ENCODE assay signal across 11 mouse cellular contexts in the genomic region with DNA sequence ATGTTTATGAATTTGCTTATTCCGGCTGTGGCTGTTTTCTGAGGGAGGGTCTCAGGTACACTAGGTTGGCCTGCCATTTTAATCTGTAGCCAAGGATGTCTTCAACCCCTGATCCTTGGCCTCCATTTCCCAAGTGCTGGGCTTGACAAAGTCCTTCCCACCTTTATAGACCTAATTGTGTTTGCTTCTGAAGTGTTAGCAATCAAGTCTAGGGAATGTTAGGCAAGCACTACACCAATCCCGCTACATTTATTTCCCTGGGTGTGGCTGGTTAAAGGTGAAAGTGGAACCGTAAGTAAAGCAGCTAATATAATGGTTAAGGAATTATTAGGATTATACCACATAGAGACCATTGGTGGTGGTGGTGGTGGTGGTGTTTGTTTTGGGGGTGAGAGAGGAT. TPM values are rescaled to one million over a fixed set of nuclear protein-coding genes. Genes with fewer than 3 reads are reported as not detected.
DNase-seq lines count a peak whose midpoint lies in the region; ATAC-seq and TF ChIP-seq lines count a peak whose summit lies in the region.
"Had no signal": no experiment of that assay in that cellular context is flagged by ENCODE, and none has a peak within 500 bp of the region (broad histone marks: within the 10 kb centered on the region; RNA-seq: fewer than 3 reads in every experiment).

No protein-coding gene starts in this region.

- H3K27me3 ChIP-seq in hindbrain, embryonic 10.5 days (ENCODE audit: insufficient read depth, poor library complexity, severe bottlenecking): no peaks in the 10 kb centered on the region
- no peaks in the 10 kb centered on the region for H3K27me3 ChIP-seq in hindbrain, embryonic 11.5 days (ENCODE audit: control insufficient read depth, insufficient read depth, low read length)
- H3K27me3 ChIP-seq in heart, postnatal 0 days (ENCODE audit: control insufficient read depth, insufficient read depth, low read length): no peaks in the 10 kb centered on the region
- H3K27me3 ChIP-seq in midbrain, embryonic 11.5 days (ENCODE audit: control insufficient read depth, insufficient read depth, low read length): no peaks in the 10 kb centered on the region
- H3K27me3 ChIP-seq: midbrain, embryonic 12.5 days had no signal

- H3K36me3 ChIP-seq in hindbrain, embryonic 10.5 days: peaks cover 34% of the 10 kb centered on the region
- no peaks in the 10 kb centered on the region for H3K36me3 ChIP-seq in hindbrain, embryonic 11.5 days (ENCODE audit: control insufficient read depth, insufficient read depth, low read length)
- no peaks in the 10 kb centered on the region; the same call in 1 of the 2 replicates for H3K36me3 ChIP-seq in heart, postnatal 0 days (replicated peaks; ENCODE audit: control insufficient read depth, insufficient read depth, low read length)
- H3K36me3 ChIP-seq in midbrain, embryonic 11.5 days (ENCODE audit: control insufficient read depth, insufficient read depth, low read length): 0 out of 2 replicates have a peak, but pooled peaks cover 2% of the 10 kb centered on the region
- H3K36me3 ChIP-seq: midbrain, embryonic 12.5 days had no signal

- H3K4me2 ChIP-seq in hindbrain, embryonic 11.5 days (replicated peaks; ENCODE audit: low read depth, low read length): no peak overlapping the region
- peak overlapping the region; percentile 56 for H3K4me2 ChIP-seq in heart, postnatal 0 days (ENCODE audit: low read depth, low read length)
- 0 out of 2 replicates have a peak overlapping the region, but pooled peaks have one; percentile 15 for H3K4me2 ChIP-seq in midbrain, embryonic 11.5 days

- no peak overlapping the region for H3K9ac ChIP-seq in hindbrain, embryonic 11.5 days (ENCODE audit: low read depth, low read length)
- H3K9ac ChIP-seq in heart, postnatal 0 days (replicated peaks; ENCODE audit: low read depth, low read length): peak overlapping the region; percentile 53
- no peak overlapping the region for H3K9ac ChIP-seq in midbrain, embryonic 11.5 days (ENCODE audit: low read length)
- H3K9ac ChIP-seq: midbrain, embryonic 12.5 days had no signal

- no peak for TF ChIP-seq CTCF in bone marrow macrophage, adult 2 months (IDR thresholded peaks at IDR 0.05; ENCODE audit: low read depth, low read length)
- no peak for TF ChIP-seq CTCF in heart, postnatal 0 days (IDR thresholded peaks at IDR 0.05; ENCODE audit: low read depth)

- 0 out of 2 replicates have a peak, but pooled peaks cover 2% of the 10 kb centered on the region for H3K4me1 ChIP-seq in hindbrain, embryonic 10.5 days (replicated peaks)
- H3K4me1 ChIP-seq in hindbrain, embryonic 11.5 days (replicated peaks; ENCODE audit: control insufficient read depth, insufficient read depth, low read length): no peaks in the 10 kb centered on the region
- peaks cover 8% of the 10 kb centered on the region for H3K4me1 ChIP-seq in bone marrow macrophage, adult 2 months (ENCODE audit: control insufficient read depth, insufficient read depth, low read length)
- no peaks in the 10 kb centered on the region for H3K4me1 ChIP-seq in heart, postnatal 0 days (ENCODE audit: control insufficient read depth, insufficient read depth)
- no peaks in the 10 kb centered on the region for H3K4me1 ChIP-seq in midbrain, embryonic 11.5 days (ENCODE audit: control insufficient read depth, insufficient read depth, low read length)
- H3K4me1 ChIP-seq: midbrain, embryonic 12.5 days had no signal

- DNase-seq in hindbrain, embryonic 10.5 days (ENCODE audit: low spot score): no peak
- no peak for DNase-seq in hindbrain, embryonic 11.5 days (ENCODE audit: low spot score)
- no peak for DNase-seq in heart, postnatal 0 days (ENCODE audit: low spot score)
- DNase-seq in midbrain, embryonic 11.5 days (ENCODE audit: low spot score, missing footprints): no peak
- no peak for DNase-seq in ovary, postnatal 10 days (ENCODE audit: low spot score)
- DNase-seq: kidney, adult 18-20 months; right cerebral cortex, postnatal 14 days had no signal

- no peak for ATAC-seq in hindbrain, embryonic 11.5 days (ENCODE audit: low FRiP score)
- no peak for ATAC-seq in heart, postnatal 0 days (ENCODE audit: insufficient read depth, low read depth)
- ATAC-seq in midbrain, embryonic 11.5 days (ENCODE audit: low FRiP score): no peak
- no peak for ATAC-seq in megakaryocyte progenitor cell, adult 5-6 weeks (replicated peaks; ENCODE audit: poor library complexity)
- ATAC-seq in activated CD4-positive, CD25-positive, alpha-beta regulatory T cell, adult 4 months: no peak

- WGBS in hindbrain, embryonic 10.5 days: 86% methylated on average over 3 of the region's 3 CpGs
- WGBS in hindbrain, embryonic 11.5 days: 90% methylated on average over 3 of the region's 3 CpGs
- WGBS in heart, postnatal 0 days: 51% methylated on average over 3 of the region's 3 CpGs
- 88% methylated on average over 3 of the region's 3 CpGs for WGBS in midbrain, embryonic 11.5 days

- H3K4me3 ChIP-seq in hindbrain, embryonic 10.5 days: 0 out of 2 replicates have a peak overlapping the region, but pooled peaks have one; percentile 61
- H3K4me3 ChIP-seq in hindbrain, embryonic 11.5 days (ENCODE audit: low read depth, low read length): no peak overlapping the region
- H3K4me3 ChIP-seq in bone marrow macrophage, adult 2 months (ENCODE audit: insufficient read depth, low read length): peak overlapping the region; percentile 47
- peak overlapping the region; percentile 69 for H3K4me3 ChIP-seq in heart, postnatal 0 days (ENCODE audit: low read depth, low read length)
- H3K4me3 ChIP-seq in midbrain, embryonic 11.5 days (ENCODE audit: low read depth, low read length): no peak overlapping the region

- TF ChIP-seq EP300 in heart, postnatal 0 days (IDR thresholded peaks at IDR 0.05; ENCODE audit: low read depth): no peak

- no peak overlapping the region for H3K27ac ChIP-seq in hindbrain, embryonic 10.5 days
- no peak overlapping the region for H3K27ac ChIP-seq in hindbrain, embryonic 11.5 days (ENCODE audit: low read depth, low read length)
- no peak overlapping the region for H3K27ac ChIP-seq in bone marrow macrophage, adult 2 months (ENCODE audit: insufficient read depth, low read depth, low read length)
- H3K27ac ChIP-seq in heart, postnatal 0 days (ENCODE audit: low read depth): no peak overlapping the region
- H3K27ac ChIP-seq in midbrain, embryonic 11.5 days (ENCODE audit: low read depth, low read length): no peak overlapping the region
- H3K27ac ChIP-seq: midbrain, embryonic 12.5 days had no signal

- no peak for TF ChIP-seq POLR2A in bone marrow macrophage, adult 2 months (IDR thresholded peaks at IDR 0.05; ENCODE audit: borderline replicate concordance, low read depth, low read length)

- no peaks in the 10 kb centered on the region for H3K9me3 ChIP-seq in hindbrain, embryonic 10.5 days
- H3K9me3 ChIP-seq in hindbrain, embryonic 11.5 days (ENCODE audit: control insufficient read depth, low read length): no peaks in the 10 kb centered on the region
- H3K9me3 ChIP-seq in heart, postnatal 0 days (replicated peaks; ENCODE audit: control insufficient read depth, low read length): no peaks in the 10 kb centered on the region
- no peaks in the 10 kb centered on the region for H3K9me3 ChIP-seq in midbrain, embryonic 11.5 days (ENCODE audit: control insufficient read depth, low read length)
- H3K9me3 ChIP-seq: midbrain, embryonic 12.5 days had no signal

RNA-seq across cellular contexts. Expression of a gene that starts 1.6 kb away (rescaled TPM):
- polyA plus RNA-seq in hindbrain, embryonic 10.5 days (2016; fragmentation: Nextera tagmentation; extraction: Ambion mirVana): 296 and 330 TPM in 2 replicates
- 291 and 309 TPM in 2 replicates for polyA plus RNA-seq in hindbrain, embryonic 11.5 days (2014; fragmentation: Nextera tagmentation; extraction: Ambion mirVana)
- polyA plus RNA-seq in bone marrow macrophage, adult 2 months (2012; ENCODE audit: insufficient read depth, insufficient read length, missing spikeins): 291 and 396 TPM in 2 replicates
- total RNA-seq in heart, postnatal 0 days (2014; rRNA removed; ENCODE audit: low replicate concordance): 1,061 and 1,234 TPM in 2 replicates
- 1,884 and 1,954 TPM in 2 replicates for polyA plus RNA-seq in heart, postnatal 0 days (2015; fragmentation: Nextera tagmentation; extraction: Ambion mirVana)
- polyA plus RNA-seq in midbrain, embryonic 11.5 days (2014; fragmentation: Nextera tagmentation; extraction: Ambion mirVana): 319 TPM in 2 replicates
- 356 and 368 TPM in 2 replicates for total RNA-seq in megakaryocyte progenitor cell, adult 5-6 weeks (2015)
- total RNA-seq in megakaryocyte progenitor cell, adult 5-6 weeks (2017): 459 and 491 TPM in 2 replicates
- polyA plus RNA-seq in activated CD4-positive, CD25-positive, alpha-beta regulatory T cell, adult 4 months (2017; shearing (Covaris generic)): 100 to 1,000 TPM; 203 to 422 TPM

RNA-seq across cellular contexts. Expression of a gene that starts 5.4 kb away (rescaled TPM):
- 30.0 and 43.4 TPM in 2 replicates for polyA plus RNA-seq in hindbrain, embryonic 10.5 days (2016; fragmentation: Nextera tagmentation; extraction: Ambion mirVana)
- polyA plus RNA-seq in hindbrain, embryonic 11.5 days (2014; fragmentation: Nextera tagmentation; extraction: Ambion mirVana): 47.1 and 55.7 TPM in 2 replicates
- polyA plus RNA-seq in bone marrow macrophage, adult 2 months (2012; ENCODE audit: insufficient read depth, insufficient read length, missing spikeins): 43.8 and 44.7 TPM in 2 replicates
- 32.5 and 39.5 TPM in 2 replicates for total RNA-seq in heart, postnatal 0 days (2014; rRNA removed; ENCODE audit: low replicate concordance)
- polyA plus RNA-seq in heart, postnatal 0 days (2015; fragmentation: Nextera tagmentation; extraction: Ambion mirVana): 24.2 and 28.0 TPM in 2 replicates
- polyA plus RNA-seq in midbrain, embryonic 11.5 days (2014; fragmentation: Nextera tagmentation; extraction: Ambion mirVana): 44.9 and 45.9 TPM in 2 replicates
- total RNA-seq in megakaryocyte progenitor cell, adult 5-6 weeks (2015): 71.6 and 77.2 TPM in 2 replicates
- 91.2 and 112 TPM in 2 replicates for total RNA-seq in megakaryocyte progenitor cell, adult 5-6 weeks (2017)
- 10 to 100 TPM; 32.7 to 33.5 TPM for polyA plus RNA-seq in activated CD4-positive, CD25-positive, alpha-beta regulatory T cell, adult 4 months (2017; shearing (Covaris generic))

RNA-seq across cellular contexts. Expression of a gene that starts 10.0 kb away (rescaled TPM):
- 21.6 and 22.5 TPM in 2 replicates for polyA plus RNA-seq in hindbrain, embryonic 10.5 days (2016; fragmentation: Nextera tagmentation; extraction: Ambion mirVana)
- polyA plus RNA-seq in hindbrain, embryonic 11.5 days (2014; fragmentation: Nextera tagmentation; extraction: Ambion mirVana): 25.3 and 28.0 TPM in 2 replicates
- 15.6 and 20.3 TPM in 2 replicates for polyA plus RNA-seq in bone marrow macrophage, adult 2 months (2012; ENCODE audit: insufficient read depth, insufficient read length, missing spikeins)
- total RNA-seq in heart, postnatal 0 days (2014; rRNA removed; ENCODE audit: low replicate concordance): 8.7 and 16.9 TPM in 2 replicates
- 5.4 and 6.3 TPM in 2 replicates for polyA plus RNA-seq in heart, postnatal 0 days (2015; fragmentation: Nextera tagmentation; extraction: Ambion mirVana)
- polyA plus RNA-seq in midbrain, embryonic 11.5 days (2014; fragmentation: Nextera tagmentation; extraction: Ambion mirVana): 25.4 and 28.8 TPM in 2 replicates
- 3.9 and 8.3 TPM in 2 replicates for total RNA-seq in megakaryocyte progenitor cell, adult 5-6 weeks (2015)
- 3.5 and 4.2 TPM in 2 replicates for total RNA-seq in megakaryocyte progenitor cell, adult 5-6 weeks (2017)
- polyA plus RNA-seq in activated CD4-positive, CD25-positive, alpha-beta regulatory T cell, adult 4 months (2017; shearing (Covaris generic)): 1 to 10 TPM; 6.2 to 8.2 TPM

Comparison
In these comparisons a context has a peak if more than half of its experiments do, and no peak if none do; other contexts are left out.
1. H3K4me3 ChIP-seq: peak in hindbrain, embryonic 10.5 days (single experiment), bone marrow macrophage, adult 2 months (single experiment) and heart, postnatal 0 days (single experiment); none in hindbrain, embryonic 11.5 days (single experiment) and midbrain, embryonic 11.5 days (single experiment).